Mouse (Mus musculus) lung, postnatal 4 days (tissue): ENCODE measurements at regions not wholly inside any gene's neighbourhood (a gene's known extent, or its start where the extent isn't known, plus 50 kb on each side); places are given as distances from the start of the nearest gene placed in this dataset.
"Not testable (repeated sequence)": the region's sequence is repeated elsewhere in the genome, so short reads cannot be mapped to it uniquely, and the experiment has no call there.

Experiments used
- DNase-seq, 2 experiments: peaks; one replicate each; pipeline ENCODE4 v3.0.0; 2021

- DNase-seq = no peak
These were observed 142.0 kb upstream of the Cntnap4 start for GRCm38 (mm10) chr8:112427721-112428389.

- DNase-seq = no peak
These were observed 157.9 kb upstream of the Cntnap4 start for GRCm38 (mm10) chr8:112411968-112412367.

GRCm38 (mm10) chr8:112411213-112411612 is 158.6 kb upstream of the Cntnap4 start:
- peak in 1 of 2 experiments; percentile 4 for DNase-seq

- DNase-seq = no peak
These were observed 161.6 kb upstream of the Cntnap4 start for GRCm38 (mm10) chr8:112408211-112408735.

GRCm38 (mm10) chr8:112404087-112404486 is 165.8 kb upstream of the Cntnap4 start:
- no peak for DNase-seq

GRCm38 (mm10) chr8:112397438-112397837 is 172.4 kb upstream of the Cntnap4 start:
- DNase-seq = no peak

- no peak for DNase-seq
These were observed 179.7 kb upstream of the Cntnap4 start for GRCm38 (mm10) chr8:112390108-112390507.

- no peak for DNase-seq
These were observed 221.5 kb upstream of the Cntnap4 start for GRCm38 (mm10) chr8:112348323-112348722.

- no peak for DNase-seq
These were observed 236.7 kb upstream of the Cntnap4 start for GRCm38 (mm10) chr8:112333171-112333570.

- no peak for DNase-seq
These were observed 237.8 kb upstream of the Cntnap4 start for GRCm38 (mm10) chr8:112332021-112332420.

GRCm38 (mm10) chr8:112309816-112310215 is 260.0 kb upstream of the Cntnap4 start:
- no peak for DNase-seq

- DNase-seq = no peak
These were observed 261.5 kb upstream of the Cntnap4 start for GRCm38 (mm10) chr8:112308354-112308753.

- no peak for DNase-seq
These were observed 272.8 kb upstream of the Cntnap4 start for GRCm38 (mm10) chr8:112297021-112297420.

- no peak for DNase-seq
These were observed 268.5 kb upstream of the Gm6793 start for GRCm38 (mm10) chr8:112283316-112283715.

GRCm38 (mm10) chr8:112269598-112269997 is 254.8 kb upstream of the Gm6793 start:
- no peak for DNase-seq

- DNase-seq = no peak
These were observed 254.4 kb upstream of the Gm6793 start for GRCm38 (mm10) chr8:112269214-112269566.

- no peak for DNase-seq
These were observed 253.8 kb upstream of the Gm6793 start for GRCm38 (mm10) chr8:112268544-112269213.

- no peak for DNase-seq
These were observed 243.2 kb upstream of the Gm6793 start for GRCm38 (mm10) chr8:112257922-112258475.

- DNase-seq = no peak
These were observed 242.6 kb upstream of the Gm6793 start for GRCm38 (mm10) chr8:112257311-112257894.

- not testable (repeated sequence) for DNase-seq
These were observed 231.8 kb upstream of the Gm6793 start for GRCm38 (mm10) chr8:112246629-112247028.

GRCm38 (mm10) chr8:112238681-112239080 is 223.8 kb upstream of the Gm6793 start:
- DNase-seq = no peak

- not testable (repeated sequence) for DNase-seq
These were observed 221.9 kb upstream of the Gm6793 start for GRCm38 (mm10) chr8:112236751-112237150.

- no peak for DNase-seq
These were observed 204.8 kb upstream of the Gm6793 start for GRCm38 (mm10) chr8:112219656-112220055.

GRCm38 (mm10) chr8:112212170-112212569 is 197.3 kb upstream of the Gm6793 start:
- DNase-seq = no peak
